Mouse (Mus musculus) lung, postnatal 14 days (tissue): ENCODE data around the gene Sds.

Experiments used
- DNase-seq: peaks from one replicate; pipeline ENCODE4 v3.0.0; 2021

Gene Sds

GRCm38 (mm10) chr5:120522649-120523048, 46.3 kb downstream of the Sds start:
- peak; percentile 46 for DNase-seq

- no peak for DNase-seq
Observed at GRCm38 (mm10) chr5:120524736-120525135, 48.4 kb downstream of the Sds start.

- no peak for DNase-seq
Observed at GRCm38 (mm10) chr5:120525737-120526136, 49.4 kb downstream of the Sds start.

GRCm38 (mm10) chr5:120526311-120526710, 50.0 kb downstream of the Sds start:
- no peak for DNase-seq

GRCm38 (mm10) chr5:120527296-120527964, 51.1 kb downstream of the Sds start:
- no peak for DNase-seq

GRCm38 (mm10) chr5:120531631-120532030, 55.3 kb downstream of the Sds start:
- DNase-seq: no peak
